Mouse (Mus musculus): ENCODE results near the gene Eea1.

- TF ChIP-seq CTCF (IDR thresholded peaks at IDR 0.05; ENCODE audit: extremely low read depth, insufficient read length, insufficient replicate concordance, low read depth, low read length) (no peak), POLR2A (IDR thresholded peaks at IDR 0.05; ENCODE audit: low read depth, low read length) (no peak)
Measured at GRCm38 (mm10) chr10:95949410-95949809, 9.0 kb downstream of the Eea1 start.

All from small intestine, adult 2 months (tissue).